Mouse (Mus musculus): ENCODE results near the gene Nbea.

Gene Nbea

GRCm38 (mm10) chr3:55837188-55837587 lies 346.3 kb downstream of the Nbea start:
- TF ChIP-seq CTCF (conservative IDR thresholded peaks at IDR 0.05; ENCODE audit: low read length) (no peak; the same call in 1 of the 2 replicates), POU5F1 (IDR thresholded peaks at IDR 0.05; ENCODE audit: borderline replicate concordance, low read length) (no peak), NANOG (IDR thresholded peaks at IDR 0.05; ENCODE audit: borderline replicate concordance, low read length) (no peak)
- no peaks in the 10 kb centered on the region for H3K9me3 ChIP-seq (ENCODE audit: low read length)
- H3K4me3 ChIP-seq (replicated peaks; ENCODE audit: low read length) = no peak overlapping the region
- H3K4me1 ChIP-seq (replicated peaks; ENCODE audit: low read depth, low read length) = no peaks in the 10 kb centered on the region
- no peaks in the 10 kb centered on the region for H3K36me3 ChIP-seq (ENCODE audit: insufficient read depth, low read length)
- H3K27me3 ChIP-seq (ENCODE audit: insufficient read depth, low read length) = no peaks in the 10 kb centered on the region

- Histone ChIP-seq H3K27me3 (ENCODE audit: insufficient read depth, low read length) (no peaks in the 10 kb centered on the region), H3K9me3 (ENCODE audit: low read length) (no peaks in the 10 kb centered on the region), H3K4me3 (replicated peaks; ENCODE audit: low read length) (no peak overlapping the region), H3K4me1 (replicated peaks; ENCODE audit: low read depth, low read length) (no peaks in the 10 kb centered on the region), H3K36me3 (ENCODE audit: insufficient read depth, low read length) (no peaks in the 10 kb centered on the region)
- TF ChIP-seq CTCF (conservative IDR thresholded peaks at IDR 0.05; ENCODE audit: low read length) (no peak), POU5F1 (IDR thresholded peaks at IDR 0.05; ENCODE audit: borderline replicate concordance, low read length) (no peak), NANOG (IDR thresholded peaks at IDR 0.05; ENCODE audit: borderline replicate concordance, low read length) (no peak)
Measured at GRCm38 (mm10) chr3:55835207-55835606, 348.3 kb downstream of the Nbea start.

GRCm38 (mm10) chr3:55830226-55830625 lies 353.3 kb downstream of the Nbea start:
- no peaks in the 10 kb centered on the region for H3K36me3 ChIP-seq (ENCODE audit: insufficient read depth, low read length)
- no peaks in the 10 kb centered on the region for H3K4me1 ChIP-seq (replicated peaks; ENCODE audit: low read depth, low read length)
- no peaks in the 10 kb centered on the region for H3K27me3 ChIP-seq (ENCODE audit: insufficient read depth, low read length)
- TF ChIP-seq CTCF (conservative IDR thresholded peaks at IDR 0.05; ENCODE audit: low read length) (no peak), POU5F1 (IDR thresholded peaks at IDR 0.05; ENCODE audit: borderline replicate concordance, low read length) (no peak), NANOG (IDR thresholded peaks at IDR 0.05; ENCODE audit: borderline replicate concordance, low read length) (no peak)
- no peaks in the 10 kb centered on the region for H3K9me3 ChIP-seq (ENCODE audit: low read length)
- no peak overlapping the region for H3K4me3 ChIP-seq (replicated peaks; ENCODE audit: low read length)

- Histone ChIP-seq H3K4me3 (replicated peaks; ENCODE audit: low read length) (no peak overlapping the region), H3K4me1 (replicated peaks; ENCODE audit: low read depth, low read length) (no peaks in the 10 kb centered on the region), H3K9me3 (ENCODE audit: low read length) (no peaks in the 10 kb centered on the region), H3K36me3 (ENCODE audit: insufficient read depth, low read length) (no peaks in the 10 kb centered on the region), H3K27me3 (ENCODE audit: insufficient read depth, low read length) (no peaks in the 10 kb centered on the region)
- TF ChIP-seq POU5F1 (IDR thresholded peaks at IDR 0.05; ENCODE audit: borderline replicate concordance, low read length) = no peak
- TF ChIP-seq NANOG (IDR thresholded peaks at IDR 0.05; ENCODE audit: borderline replicate concordance, low read length) = no peak
- TF ChIP-seq CTCF (conservative IDR thresholded peaks at IDR 0.05; ENCODE audit: low read length) = no peak
Measured at GRCm38 (mm10) chr3:55828481-55829256, 354.8 kb downstream of the Nbea start.

- Histone ChIP-seq H3K27me3 (ENCODE audit: insufficient read depth, low read length) (no peaks in the 10 kb centered on the region), H3K9me3 (ENCODE audit: low read length) (no peaks in the 10 kb centered on the region), H3K4me1 (replicated peaks; ENCODE audit: low read depth, low read length) (no peaks in the 10 kb centered on the region), H3K4me3 (replicated peaks; ENCODE audit: low read length) (no peak overlapping the region), H3K36me3 (ENCODE audit: insufficient read depth, low read length) (no peaks in the 10 kb centered on the region)
- no peak for TF ChIP-seq CTCF (conservative IDR thresholded peaks at IDR 0.05; ENCODE audit: low read length)
- no peak for TF ChIP-seq NANOG (IDR thresholded peaks at IDR 0.05; ENCODE audit: borderline replicate concordance, low read length)
Measured at GRCm38 (mm10) chr3:55824864-55825263, 358.6 kb downstream of the Nbea start.

GRCm38 (mm10) chr3:55819598-55819997 lies 363.9 kb downstream of the Nbea start:
- Histone ChIP-seq H3K36me3 (ENCODE audit: insufficient read depth, low read length) (no peaks in the 10 kb centered on the region), H3K4me3 (replicated peaks; ENCODE audit: low read length) (no peak overlapping the region), H3K27me3 (ENCODE audit: insufficient read depth, low read length) (no peaks in the 10 kb centered on the region), H3K4me1 (replicated peaks; ENCODE audit: low read depth, low read length) (no peaks in the 10 kb centered on the region), H3K9me3 (ENCODE audit: low read length) (no peaks in the 10 kb centered on the region)
- TF ChIP-seq POU5F1 (IDR thresholded peaks at IDR 0.05; ENCODE audit: borderline replicate concordance, low read length) (no peak), CTCF (conservative IDR thresholded peaks at IDR 0.05; ENCODE audit: low read length) (no peak), NANOG (IDR thresholded peaks at IDR 0.05; ENCODE audit: borderline replicate concordance, low read length) (no peak)

- no peak for TF ChIP-seq POU5F1 (IDR thresholded peaks at IDR 0.05; ENCODE audit: borderline replicate concordance, low read length)
- no peak for TF ChIP-seq CTCF (conservative IDR thresholded peaks at IDR 0.05; ENCODE audit: low read length)
- no peak for TF ChIP-seq NANOG (IDR thresholded peaks at IDR 0.05; ENCODE audit: borderline replicate concordance, low read length)
Measured at GRCm38 (mm10) chr3:55818082-55818481, 365.4 kb downstream of the Nbea start.

GRCm38 (mm10) chr3:55816638-55817375 lies 366.7 kb downstream of the Nbea start:
- TF ChIP-seq NANOG (IDR thresholded peaks at IDR 0.05; ENCODE audit: borderline replicate concordance, low read length) (no peak), CTCF (conservative IDR thresholded peaks at IDR 0.05; ENCODE audit: low read length) (no peak), POU5F1 (IDR thresholded peaks at IDR 0.05; ENCODE audit: borderline replicate concordance, low read length) (no peak)
- no peak overlapping the region for H3K4me3 ChIP-seq (replicated peaks; ENCODE audit: low read length)
- no peaks in the 10 kb centered on the region for H3K9me3 ChIP-seq (ENCODE audit: low read length)
- H3K4me1 ChIP-seq (replicated peaks; ENCODE audit: low read depth, low read length) = no peaks in the 10 kb centered on the region
- no peaks in the 10 kb centered on the region for H3K27me3 ChIP-seq (ENCODE audit: insufficient read depth, low read length)
- H3K36me3 ChIP-seq (ENCODE audit: insufficient read depth, low read length) = no peaks in the 10 kb centered on the region

More at GRCm38 (mm10) chr3:55818082-55818481, 365.4 kb downstream of the Nbea start:
- Histone ChIP-seq H3K36me3 (ENCODE audit: insufficient read depth, low read length) (no peaks in the 10 kb centered on the region), H3K9me3 (ENCODE audit: low read length) (no peaks in the 10 kb centered on the region), H3K27me3 (ENCODE audit: insufficient read depth, low read length) (no peaks in the 10 kb centered on the region), H3K4me3 (replicated peaks; ENCODE audit: low read length) (no peak overlapping the region), H3K4me1 (replicated peaks; ENCODE audit: low read depth, low read length) (no peaks in the 10 kb centered on the region)

Data from E14TG2a.4 (cell line).